Mouse (Mus musculus): ENCODE measurements around the gene Smarcal1.

The Smarcal1 gene

DNA sequence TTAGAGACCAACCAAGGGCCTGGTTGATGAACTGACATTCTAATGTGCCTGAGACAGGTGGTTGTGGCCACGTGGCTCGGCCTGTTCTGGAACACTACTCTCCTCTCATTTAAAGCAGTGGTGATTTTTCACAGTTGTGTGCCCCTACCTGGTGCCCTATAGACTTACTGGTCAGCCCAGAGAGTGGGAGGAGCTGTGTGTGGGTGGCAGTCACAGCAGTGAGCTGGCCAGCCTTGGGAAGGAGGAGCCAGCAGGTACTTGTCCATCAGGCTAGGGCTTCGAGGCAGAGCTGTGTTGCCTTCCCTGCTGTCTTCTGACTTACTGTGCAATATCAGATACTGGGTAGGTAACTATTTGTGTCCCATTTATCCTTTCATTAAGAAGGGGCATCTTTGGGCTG, 9.3 kb downstream of the Smarcal1 start:
- DNase-seq, result no peak

DNA sequence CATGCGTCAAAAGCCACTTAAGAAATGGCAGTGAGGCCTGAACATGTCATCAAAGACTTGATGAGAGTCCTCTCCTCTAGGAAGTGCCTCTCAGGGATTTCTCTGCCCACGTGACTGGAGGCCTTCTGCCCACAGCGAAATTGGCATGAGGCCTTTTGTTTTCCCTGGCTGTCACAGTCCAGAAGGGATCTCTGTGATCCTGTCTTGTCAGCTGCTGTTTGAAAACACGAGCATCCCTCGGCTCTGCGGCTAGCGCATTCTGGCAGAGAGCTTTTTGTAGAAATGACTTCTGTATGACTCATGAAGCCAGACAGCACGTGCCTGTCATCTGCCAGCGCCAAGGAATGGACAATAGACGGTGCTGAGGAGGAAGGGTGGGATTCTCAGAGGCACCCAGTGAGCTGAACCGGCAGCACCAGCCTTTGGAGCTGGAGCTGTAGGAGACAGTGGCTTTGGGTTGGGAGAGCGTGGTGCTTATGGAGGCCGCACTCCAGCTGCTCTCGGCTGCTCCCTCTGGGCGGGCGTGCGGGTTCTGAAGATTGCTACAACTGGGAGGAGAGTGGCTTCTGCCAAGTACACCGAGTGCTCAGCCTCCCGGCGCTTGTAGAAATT, 10.4 kb downstream of the Smarcal1 start:
- DNase-seq, result peak; percentile 60

- DNase-seq, result no peak
Observed at GRCm38 (mm10) chr1:72595686-72596085, 12.6 kb downstream of the Smarcal1 start.

DNA sequence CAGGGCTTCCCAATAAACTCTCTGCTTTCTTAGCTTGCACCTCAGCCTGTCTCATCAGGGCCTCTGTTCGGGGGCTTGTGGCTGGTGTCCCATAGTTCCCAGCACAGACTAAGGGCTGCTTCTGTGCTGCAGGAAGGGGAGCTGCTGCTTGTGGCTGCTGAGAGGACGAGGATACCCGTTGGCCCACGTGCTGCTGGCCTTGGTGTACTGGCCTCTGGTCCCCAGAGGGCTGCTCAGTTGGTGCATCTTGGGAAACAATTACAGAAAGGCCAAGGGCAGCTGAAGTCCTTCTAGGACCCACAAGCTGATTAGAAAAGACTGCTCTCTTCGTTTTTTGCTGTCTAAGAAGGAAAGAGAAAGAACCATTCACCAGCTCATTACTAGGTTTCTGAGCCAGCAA, 13.2 kb downstream of the Smarcal1 start:
- no peak for DNase-seq

- peak; percentile 82 for DNase-seq
Observed at GRCm38 (mm10) chr1:72599146-72600101, 16.4 kb downstream of the Smarcal1 start.

DNA sequence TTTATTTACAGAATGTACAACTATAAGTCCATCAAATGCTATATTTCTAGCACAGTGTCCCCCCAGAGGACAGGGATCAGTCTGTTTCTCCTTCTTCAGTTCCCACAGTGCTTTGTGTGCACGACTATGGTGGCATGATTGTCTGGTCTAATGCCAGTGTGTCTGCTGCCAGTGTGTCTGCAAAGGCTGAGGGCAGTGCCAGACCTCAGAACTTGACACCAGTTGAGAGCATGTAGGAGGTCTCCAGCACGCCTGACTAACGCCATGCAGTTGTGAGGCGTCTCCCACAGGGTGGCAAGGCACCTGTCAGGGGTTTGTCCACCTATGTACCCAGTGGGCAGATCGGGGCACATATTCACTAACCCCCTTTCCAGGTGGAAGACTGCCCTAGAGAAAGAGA, 17.7 kb downstream of the Smarcal1 start:
- DNase-seq, result no peak

DNA sequence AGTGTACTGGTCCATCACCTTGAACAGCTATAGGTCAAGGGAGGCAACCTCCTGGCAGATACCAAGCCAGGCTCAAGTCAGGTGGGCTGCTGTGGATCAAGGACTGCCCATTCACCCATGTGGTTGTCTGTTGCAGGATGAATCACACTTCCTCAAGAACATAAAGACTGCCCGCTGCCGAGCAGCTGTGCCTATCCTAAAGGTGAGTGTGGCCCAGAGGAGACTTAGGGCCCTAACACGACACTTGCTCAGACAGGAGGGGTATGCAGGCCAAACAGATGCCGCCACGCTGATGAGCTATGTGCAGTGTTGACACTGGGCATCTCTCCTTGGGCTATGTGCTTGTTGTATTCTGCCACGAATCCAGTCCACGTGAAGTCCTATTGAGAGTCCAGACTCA, 18.2 kb downstream of the Smarcal1 start:
- no peak for DNase-seq

DNA sequence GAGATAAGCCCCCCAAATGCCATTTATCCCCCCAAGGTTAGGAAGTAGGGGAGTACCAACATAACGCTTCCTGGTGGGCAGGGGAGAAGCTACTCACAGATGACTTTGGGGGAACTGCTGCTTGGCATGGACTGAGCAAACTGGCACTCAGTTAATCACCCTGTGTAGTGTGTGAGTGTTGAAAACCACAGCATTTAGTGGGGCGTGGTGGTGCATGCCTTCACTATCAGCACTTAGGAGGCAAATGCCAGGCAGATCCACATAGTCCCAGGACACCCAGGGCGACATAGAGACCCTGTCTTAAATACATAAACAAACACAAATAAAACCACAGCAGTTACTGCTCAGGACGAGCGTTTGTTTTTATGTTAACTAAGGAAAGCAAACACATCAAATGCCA, 19.1 kb downstream of the Smarcal1 start:
- DNase-seq, result no peak

- DNase-seq, result no peak
Observed at GRCm38 (mm10) chr1:72602803-72603202, 19.8 kb downstream of the Smarcal1 start.

DNA sequence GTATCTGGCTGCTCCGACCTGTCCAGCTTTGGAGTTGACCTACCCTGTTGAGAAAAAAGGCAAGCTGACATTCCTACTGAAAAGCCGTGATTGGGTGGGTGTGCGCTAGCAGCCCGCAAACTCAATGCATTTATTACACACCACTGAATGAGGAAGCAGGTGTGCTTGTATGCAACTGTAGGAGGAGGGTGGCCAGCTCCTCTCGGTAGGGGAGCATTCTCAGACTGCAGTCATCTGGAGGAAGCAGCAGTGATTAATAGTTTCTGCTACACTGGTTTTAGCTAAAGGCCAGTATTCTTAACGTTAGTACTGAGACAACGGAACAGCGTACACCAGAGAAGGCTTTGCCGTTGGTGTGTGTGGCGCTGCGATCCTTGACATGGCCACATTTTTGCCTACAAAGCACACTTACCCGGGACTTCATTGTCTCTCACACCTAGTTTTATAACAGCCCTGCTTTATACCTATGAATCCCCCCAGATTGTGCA, 23.2 kb downstream of the Smarcal1 start:
- no peak for DNase-seq

GRCm38 (mm10) chr1:72609129-72609528, 26.1 kb downstream of the Smarcal1 start:
- no peak for DNase-seq

DNA sequence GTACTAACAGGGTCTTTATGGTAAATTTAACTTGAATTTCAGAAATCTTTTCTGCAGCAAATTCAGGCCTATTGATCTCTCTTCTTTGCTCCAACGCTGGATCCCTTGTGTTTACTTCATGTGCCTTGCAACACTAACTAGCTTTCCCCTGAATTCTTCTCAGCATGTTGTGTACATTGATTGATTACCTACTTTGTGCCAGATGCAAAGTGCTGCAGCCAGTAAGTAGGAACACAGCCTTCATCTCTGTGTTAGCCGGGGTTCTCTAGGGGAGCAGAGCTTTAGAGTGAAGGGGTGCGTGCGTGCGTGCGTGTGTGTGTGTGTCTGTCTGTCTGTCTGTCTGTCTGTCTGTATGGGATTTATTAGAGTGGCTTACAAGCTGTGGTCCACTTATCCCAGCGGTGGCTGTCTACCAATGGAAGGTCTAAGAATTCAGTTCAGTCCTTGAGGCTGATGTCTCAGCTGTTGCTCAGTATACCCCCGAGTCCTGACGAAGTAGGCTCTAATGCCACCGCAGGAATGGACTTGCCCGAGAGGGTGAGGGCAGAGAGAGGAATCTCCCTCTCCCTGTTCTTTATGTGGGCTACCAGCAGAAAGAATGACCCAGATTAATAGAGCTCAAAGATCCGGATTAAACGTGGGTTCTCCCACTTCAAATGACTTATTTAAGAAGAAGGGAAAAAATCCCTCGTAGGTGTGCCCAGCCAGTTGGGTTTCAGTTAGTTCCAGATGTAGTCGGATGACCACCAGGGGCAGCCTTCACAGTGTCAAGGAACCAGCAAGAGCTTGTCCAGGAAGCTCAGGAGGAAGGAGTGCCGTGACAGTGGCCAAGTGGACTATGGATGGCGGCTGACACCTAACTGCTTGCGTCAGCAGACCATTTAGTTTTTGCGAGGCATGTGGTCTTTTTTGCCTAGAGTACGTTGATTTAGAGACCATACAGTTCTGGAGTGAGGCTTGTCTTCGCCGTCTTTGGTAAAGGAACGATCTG, 27.1 kb downstream of the Smarcal1 start:
- DNase-seq, result peak; percentile 32

DNA sequence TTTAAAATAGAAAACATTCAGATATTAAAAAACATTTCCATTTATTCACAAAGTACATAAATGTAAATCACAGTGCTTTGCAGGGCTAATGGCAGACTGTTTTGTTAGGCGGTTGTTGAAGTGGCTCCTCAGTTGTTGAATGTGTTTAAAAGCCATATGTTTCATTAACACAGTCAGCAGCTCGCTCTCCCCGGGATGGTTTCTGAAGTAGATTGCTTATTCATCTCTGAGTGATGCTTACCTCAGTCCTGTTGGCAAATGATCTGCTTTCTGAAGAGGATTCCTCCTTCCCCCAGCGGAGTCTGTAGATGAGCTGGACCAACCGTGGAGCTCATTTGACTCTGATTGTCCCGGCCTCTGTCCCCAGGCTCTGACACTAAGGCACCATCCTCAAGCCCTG, 29.1 kb downstream of the Smarcal1 start:
- DNase-seq, result no peak

DNA sequence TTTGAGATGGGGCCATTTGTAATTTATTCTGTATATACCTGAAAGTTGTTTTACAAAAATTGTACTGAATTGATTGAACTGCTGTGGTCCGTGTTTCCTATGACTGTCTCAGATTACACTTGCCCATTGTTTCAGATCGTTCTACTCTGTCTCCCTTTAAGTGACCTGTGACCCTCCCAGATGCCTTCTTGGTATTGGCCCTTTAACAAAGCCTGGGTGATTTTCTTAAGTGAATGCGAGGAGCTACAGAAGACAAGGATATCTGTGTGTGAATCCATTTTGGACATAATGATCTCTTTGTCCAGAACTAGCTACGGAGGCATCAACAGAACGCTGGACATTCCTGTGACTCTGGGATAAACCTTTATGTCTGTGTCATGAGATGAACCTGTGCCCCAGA, 52.2 kb downstream of the Smarcal1 start:
- DNase-seq, result no peak

DNA sequence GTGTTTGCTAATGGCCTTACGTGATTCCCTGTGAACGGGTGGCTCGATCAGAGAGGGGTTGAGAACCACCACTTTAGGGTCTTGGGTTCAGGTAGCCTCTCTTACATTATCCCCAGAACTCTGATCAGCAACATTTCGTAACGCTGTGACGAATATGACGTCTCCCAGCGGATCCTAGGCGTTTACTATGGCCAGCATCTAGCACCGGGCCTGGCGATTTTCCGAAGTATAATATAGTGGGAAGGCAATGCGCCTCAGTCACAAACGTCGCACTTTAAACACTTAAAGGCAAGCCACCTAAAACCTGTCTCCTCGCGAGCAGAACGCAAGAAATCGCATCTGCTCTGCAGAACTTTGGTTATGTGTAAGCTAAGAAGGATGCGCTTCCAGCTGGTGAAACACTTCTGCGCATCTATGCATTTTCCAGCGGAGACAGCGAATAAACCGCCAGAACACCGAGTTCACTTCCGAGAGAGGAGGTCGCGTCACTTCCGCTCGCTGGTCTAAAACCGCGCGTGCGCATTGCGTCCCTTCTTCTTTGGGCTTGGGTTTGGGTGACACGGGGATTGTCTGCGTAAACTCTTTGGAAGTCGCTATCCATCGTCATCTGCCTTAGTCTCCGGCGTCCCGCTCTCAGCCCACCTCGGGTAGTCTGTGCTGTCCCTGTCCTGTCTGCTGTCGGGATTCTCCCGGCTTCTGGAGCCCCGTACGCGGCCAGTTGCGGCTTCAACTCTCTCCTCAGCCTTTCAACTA, 57.8 kb downstream of the Smarcal1 start:
- DNase-seq, result peak; percentile 43

DNA sequence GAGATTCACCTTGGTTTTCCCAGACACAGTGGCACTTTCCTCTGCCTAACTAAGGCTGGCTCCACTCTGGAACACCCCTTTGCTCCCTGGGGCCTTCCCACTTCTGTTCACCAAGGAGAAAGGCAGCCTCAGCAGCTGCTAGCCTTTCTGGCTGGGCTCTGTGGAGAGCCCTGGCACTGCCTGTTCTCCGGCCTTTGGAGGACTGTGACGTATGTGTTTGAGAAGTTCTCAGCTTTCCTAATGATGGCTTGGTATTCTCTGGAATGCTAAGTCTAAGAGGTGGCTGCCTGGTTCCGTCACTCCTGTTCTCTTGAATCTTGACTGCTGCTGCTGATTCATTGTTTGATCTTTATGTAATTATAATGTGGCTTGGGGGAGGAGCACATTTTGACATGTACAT, 90.0 kb downstream of the Smarcal1 start:
- no peak for DNase-seq
